Mouse (Mus musculus) bone marrow, adult 2 months (tissue): ENCODE data around the gene Ier3.

ENCODE experiments used
- CTCF ChIP-seq: fragments of 200-500 bp; IDR thresholded peaks from 2 replicates; pipeline ENCODE4 v1.5.1; 2011; ENCODE audit warnings: low read length, control low read depth; ENCODE audit not compliant: control insufficient read depth, insufficient read depth
- POLR2A ChIP-seq: fragments of 200-500 bp; IDR thresholded peaks from 2 replicates; pipeline ENCODE4 v1.6.1; 2011; ENCODE audit warnings: low read depth, mild to moderate bottlenecking, control low read depth, low read length, borderline replicate concordance; ENCODE audit not compliant: control insufficient read depth

- TF ChIP-seq CTCF (peak; percentile 44), POLR2A (no peak)
Measured at GRCm38 (mm10) chr17:35870884-35871696, 49.6 kb downstream of the Ier3 start.
